Mouse (Mus musculus): ENCODE data around the gene Rinl.

The Rinl gene

DNA sequence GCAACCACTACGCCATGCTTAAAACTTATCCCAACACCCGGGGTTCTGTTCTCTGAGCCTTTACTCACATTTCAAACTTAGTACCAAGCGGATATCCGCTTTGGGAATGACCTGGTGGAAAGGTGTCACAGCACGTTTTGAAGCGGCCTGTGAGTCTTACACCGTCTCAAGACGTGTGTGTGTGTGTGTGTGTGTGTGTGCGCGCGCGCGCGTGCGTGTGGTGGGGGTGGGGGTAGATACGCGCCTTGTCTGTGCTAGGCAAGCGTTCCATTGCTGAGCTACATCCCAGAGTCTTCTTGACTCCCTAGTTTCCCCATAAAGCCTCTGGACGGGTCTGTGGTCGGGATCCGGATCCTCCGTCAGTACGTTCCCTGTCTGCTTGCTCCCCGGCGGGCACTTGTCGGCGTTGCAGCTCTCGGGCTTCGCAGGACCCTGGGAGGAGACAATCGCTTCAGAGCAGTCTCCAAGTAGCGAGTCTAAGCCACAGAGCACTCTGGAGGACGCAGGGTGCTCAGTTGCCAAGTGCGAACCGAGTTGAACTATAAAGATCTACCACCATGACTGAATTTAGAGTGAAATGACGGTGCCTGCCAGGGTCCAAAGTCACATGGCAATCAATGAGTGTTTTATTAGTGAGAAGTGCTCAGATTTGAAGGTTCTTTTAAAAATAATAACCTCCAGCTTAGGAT, 20.8 kb downstream of the Rinl start:
- DNase-seq (ENCODE audit: low spot score in 2 of 2), result peak in 1 of 2 experiments; percentile 44

DNA sequence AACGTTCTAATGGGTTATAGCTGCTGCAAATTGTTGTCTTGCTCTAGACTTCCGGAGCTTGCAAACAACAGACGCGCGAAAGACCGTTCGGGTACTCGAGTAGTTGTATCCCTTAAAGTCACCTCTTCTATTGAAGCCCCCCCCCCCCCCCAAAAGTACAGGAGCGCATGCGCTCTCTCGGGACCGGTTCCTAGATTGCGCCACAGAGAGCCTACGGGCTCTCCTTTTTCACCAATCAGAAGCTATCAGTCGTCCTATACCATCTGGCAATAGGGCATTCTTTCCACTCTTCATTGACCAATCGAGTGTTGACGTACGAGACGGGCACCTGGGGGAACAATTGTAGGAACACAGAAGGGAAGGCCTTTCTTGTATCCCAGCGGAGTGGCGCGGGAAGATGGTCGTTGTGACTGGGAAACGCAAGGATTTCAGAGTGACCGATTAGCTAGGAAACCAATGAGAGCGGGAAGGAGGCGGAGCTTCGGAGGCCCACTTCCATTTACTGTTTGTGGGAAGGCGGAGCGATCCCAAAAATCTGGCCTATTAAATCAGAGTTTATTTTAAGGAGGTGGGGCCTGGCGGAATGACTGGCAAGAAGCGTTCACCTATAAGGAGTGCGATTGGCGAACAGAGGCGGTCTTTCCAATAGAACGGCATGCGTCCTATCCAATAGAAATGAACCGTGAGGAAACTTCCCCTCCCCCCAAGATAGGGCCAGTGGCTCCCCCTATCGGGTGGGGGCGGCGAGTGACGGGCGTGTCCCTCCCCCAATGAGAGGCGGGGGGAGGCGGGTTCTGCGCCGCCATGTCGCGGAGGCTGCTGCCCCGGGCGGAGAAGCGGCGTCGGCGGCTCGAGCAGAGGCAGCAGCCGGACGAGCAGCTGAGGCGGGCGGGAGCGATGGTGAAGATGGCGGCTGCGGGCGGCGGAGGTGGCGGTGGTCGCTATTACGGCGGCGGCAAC, 21.6 kb downstream of the Rinl start:
- peak; percentile 96 for DNase-seq (ENCODE audit: low spot score in 2 of 2)

DNA sequence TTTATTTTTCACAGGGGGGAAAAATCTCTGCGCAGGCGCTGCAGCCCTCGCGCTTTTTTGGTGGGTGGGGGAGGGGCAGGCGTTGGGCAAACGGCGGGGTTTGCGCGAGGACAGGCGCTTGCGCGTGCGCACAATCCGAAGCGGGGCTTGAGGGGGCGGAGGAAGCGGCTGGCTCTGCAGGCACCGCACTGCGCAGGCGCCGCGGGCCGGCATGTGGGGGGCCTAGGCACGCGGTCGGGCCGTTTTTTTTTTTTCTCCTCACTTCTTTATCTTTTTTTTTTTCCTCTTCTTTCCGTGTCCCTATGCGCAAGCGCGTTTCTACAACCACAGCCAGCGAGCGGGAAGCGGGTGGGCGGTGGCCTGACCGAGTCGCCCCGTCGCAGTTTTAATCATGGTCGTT, 22.5 kb downstream of the Rinl start:
- peak; percentile 62 to 85 for DNase-seq (ENCODE audit: low spot score in 2 of 2)

DNA sequence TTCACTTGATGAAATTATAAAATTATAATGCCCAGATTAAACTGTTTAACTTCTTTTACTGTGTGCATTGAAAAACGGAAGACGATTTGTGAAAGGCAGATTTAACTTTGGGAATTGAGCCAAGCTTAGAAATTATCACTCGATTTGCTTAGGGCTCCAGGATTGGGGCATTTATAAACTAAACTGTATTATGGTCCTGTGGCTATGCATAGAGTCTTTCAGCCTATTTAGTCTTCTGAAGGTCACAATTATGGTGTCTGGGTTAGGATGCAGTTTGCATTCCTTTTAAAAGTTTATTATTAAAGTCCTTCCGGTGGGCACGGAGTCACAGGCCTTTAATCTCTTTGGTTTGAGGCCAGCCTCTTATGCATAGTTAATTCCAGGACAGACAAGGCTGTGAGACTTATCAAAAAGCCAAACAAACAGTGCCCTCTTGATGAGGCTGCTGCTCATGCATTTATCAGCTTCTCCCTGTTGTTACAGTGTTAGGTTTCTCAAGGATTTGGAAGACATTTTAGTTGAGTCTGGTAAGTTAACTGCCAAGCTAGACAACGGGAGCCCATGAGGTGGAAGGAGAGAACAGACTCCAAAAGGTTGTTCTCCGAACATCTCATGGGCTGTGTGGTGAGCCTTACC, 23.0 kb downstream of the Rinl start:
- DNase-seq (ENCODE audit: low spot score in 2 of 2), result no peak

DNA sequence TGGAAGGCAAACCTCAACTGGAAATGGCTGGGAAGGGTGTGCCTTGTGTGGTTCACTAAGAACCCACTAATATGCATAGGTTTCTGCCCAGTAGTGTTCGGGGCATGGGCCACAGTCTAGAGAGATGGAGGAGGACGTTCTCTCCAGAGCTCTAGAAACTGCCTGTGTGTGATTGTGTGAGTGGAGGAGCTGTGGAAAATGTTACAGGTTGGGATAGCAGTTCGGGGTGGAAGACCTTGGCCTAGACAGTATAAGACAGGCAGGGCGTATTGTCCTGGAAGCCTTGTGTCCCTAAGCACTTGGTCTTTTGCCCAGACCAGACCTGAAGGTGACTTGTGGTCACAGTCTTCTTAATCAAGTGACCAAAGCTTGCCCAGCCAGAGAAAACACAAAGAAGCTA, 23.7 kb downstream of the Rinl start:
- no peak for DNase-seq (ENCODE audit: low spot score in 2 of 2)

DNA sequence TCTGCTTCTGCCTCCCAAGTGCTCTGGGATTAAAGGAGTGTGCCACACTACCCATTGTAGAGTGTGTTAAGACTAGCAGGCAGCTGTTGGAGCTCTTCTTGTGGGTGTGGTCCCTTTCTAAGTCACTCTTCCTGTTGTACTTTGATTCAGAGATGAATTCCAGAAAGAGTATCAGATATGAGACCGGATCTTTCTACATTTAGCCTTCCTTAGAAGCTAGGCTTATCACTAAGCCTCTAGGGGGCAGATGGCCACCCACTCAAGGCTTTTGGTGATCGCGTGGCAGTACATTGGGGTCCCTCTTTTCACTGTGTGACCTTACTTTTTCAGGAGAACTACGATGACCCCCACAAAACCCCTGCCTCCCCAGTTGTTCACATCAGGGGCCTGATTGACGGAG, 24.2 kb downstream of the Rinl start:
- no peak for DNase-seq (ENCODE audit: low spot score in 2 of 2)

DNA sequence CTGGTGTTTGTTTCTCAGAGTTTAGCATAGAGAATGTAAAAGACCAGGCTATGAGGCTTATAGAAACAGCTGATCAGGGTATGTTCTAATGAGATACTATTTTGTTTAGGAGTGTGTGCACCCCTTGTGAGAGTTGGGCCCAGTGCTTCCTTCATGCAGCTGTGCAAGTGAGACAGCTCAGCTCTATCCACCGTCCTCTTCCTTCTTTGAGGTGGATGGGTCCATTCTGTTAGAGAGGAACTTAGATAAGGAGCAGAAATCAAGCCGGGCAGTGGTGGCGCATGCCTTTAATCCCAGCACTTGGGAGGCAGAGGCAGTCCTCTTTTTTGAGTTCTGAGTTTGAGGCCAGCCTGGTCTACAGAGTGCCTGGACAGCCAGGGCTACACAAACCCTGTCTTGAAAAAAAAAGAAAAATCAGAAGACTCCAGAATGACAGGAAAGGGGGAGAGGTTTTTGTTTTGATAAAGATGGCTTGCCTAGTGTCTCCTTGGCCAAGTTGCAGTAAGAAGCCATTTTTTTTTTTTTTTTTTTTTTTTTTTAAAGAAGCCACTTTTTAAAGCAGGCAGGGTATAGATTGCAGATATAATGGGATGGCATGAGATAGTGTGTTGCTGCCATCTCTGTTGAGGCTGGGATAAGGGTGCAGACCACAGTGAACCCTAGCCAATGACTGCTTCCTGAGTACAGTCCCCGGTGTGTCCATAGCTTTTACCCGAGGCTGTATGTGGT, 25.7 kb downstream of the Rinl start:
- no peak for DNase-seq (ENCODE audit: low spot score in 2 of 2)

DNA sequence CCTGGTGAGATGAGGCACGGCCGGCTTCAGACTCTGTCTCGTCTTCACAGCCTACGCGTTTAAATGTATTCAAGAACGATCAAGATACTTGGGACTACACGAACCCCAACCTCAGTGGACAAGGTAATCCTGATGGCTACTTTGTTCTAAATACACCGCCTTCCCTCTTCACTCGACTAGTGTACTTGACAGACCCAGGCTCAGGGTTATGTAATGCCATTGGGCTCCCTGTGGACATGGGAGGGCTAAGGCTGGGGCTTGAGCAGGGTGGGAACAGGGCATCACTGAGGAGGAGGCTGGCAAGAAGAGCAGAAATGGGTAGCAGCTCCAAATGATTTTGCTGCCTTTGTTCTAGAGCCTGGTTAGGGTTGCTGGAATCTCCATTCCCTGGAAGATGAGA, 26.5 kb downstream of the Rinl start:
- no peak for DNase-seq (ENCODE audit: low spot score in 2 of 2)

DNA sequence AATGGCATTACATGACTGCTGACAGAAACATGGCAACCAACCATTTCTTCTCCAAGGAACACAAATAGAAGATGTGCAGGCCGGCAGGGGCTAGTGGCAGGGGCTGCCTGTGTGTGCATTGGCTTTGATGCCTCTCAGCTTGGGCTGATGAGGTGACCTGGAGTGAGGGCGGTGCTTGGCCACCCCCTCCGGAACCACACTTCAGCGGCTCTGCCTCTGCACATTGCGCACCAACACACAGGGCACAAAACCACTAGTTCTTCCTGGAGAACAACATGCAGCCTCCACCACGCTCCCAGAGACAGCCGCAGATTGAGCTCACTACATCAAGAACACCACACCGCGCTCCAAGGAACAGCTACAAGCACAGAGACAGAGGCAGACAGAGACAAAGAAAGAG, 27.4 kb downstream of the Rinl start:
- no peak for DNase-seq (ENCODE audit: low spot score in 2 of 2)

DNA sequence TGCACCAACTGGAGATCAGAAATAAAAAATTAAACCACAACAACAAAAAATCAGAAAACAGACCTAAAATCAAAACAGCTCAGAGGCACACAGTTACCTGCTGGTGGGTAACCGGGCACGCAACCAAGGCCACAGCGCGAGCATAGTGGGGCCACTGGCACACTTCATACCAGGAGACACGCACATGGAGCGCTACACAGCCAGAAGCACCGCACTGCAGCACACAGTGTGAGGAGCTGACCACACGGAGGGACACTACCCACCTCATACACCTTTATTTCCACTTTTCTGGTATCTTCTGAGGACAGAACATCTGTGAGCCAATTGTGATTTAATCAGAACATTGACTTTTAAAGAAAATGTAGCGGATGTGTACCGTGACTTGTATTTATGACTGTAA, 28.2 kb downstream of the Rinl start:
- no peak for DNase-seq (ENCODE audit: low spot score in 2 of 2)

DNA sequence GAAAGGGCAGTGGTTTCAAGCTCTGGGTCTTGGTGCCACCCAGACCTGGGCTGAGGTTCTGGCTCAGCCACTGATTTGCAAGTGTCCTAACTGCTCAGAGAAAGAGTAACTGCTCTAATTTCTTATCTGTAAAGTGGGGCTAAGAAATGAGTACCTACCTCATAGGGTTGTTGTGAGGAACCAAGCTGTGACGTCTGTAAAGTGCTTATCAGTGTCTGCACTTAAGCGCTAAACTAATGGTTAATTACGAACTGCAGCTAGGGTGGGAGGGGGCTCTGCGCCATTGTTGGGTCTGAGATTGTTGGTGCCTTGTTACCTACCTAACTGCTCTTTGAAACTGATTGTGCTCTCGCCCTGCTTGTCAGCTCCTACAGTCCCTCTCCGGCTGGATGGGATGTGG, 28.8 kb downstream of the Rinl start:
- no peak for DNase-seq (ENCODE audit: low spot score in 2 of 2)

DNA sequence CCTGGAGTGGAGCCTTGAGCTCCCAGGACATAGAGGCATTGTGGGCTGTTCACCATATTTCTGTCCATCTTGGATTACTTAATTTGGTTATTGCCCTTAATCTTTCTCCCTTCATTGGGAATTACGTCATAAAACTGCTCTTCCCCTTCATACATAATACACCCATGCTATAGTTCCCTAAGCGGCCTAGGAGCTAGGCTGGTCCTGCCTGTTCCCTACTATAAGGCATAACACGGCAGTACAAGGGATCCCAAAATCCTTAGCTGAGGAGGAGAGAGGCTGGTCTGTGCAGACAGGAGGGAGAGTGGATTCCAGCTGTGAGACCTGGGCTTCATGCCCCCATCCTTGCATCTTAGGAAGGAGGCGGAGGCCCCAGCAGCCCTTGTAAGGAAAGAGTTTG, 29.2 kb downstream of the Rinl start:
- no peak for DNase-seq (ENCODE audit: low spot score in 2 of 2)

DNA sequence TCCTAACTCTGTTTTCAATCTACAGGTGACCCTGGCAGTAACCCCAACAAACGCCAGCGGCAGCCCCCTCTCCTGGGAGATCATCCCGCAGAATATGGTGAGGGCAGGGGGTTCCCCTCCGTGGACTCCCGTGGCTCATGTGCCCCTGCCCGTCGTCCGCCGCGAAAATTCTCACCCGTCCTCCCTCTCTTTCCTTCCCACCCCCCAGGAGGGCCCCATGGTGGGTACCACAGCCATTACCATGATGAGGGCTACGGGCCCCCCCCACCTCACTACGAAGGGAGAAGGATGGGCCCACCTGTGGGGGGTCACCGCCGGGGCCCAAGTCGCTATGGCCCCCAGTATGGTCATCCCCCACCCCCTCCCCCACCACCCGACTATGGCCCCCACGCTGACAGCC, 29.7 kb downstream of the Rinl start:
- DNase-seq (ENCODE audit: low spot score in 2 of 2), result no peak

DNA sequence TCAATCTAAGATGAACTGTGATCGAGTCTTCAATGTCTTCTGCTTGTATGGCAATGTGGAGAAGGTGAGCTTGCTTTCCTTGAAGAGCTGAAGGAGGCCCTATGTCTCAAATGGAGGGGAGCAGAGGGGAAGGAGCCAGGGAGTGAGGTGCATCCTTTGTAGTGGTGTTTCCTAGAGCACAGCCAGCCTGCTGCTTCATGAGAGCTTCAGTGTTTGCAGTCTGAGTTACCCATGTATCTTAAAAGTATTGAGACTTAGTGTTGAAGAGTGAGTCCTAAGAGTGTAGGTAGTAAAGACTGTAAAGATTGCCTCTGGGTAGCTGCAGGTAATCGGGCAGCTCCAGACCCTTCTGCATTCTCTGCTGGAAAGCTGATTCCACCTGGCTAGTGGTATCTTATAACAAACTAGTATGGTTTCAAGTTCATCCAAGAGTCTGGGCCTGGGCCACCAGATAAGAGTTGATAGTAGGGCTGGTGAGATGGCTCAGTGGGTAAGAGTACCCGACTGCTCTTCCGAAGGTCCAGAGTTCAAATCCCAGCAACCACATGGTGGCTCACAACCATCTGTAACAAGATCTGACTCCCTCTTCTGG, 30.2 kb downstream of the Rinl start:
- no peak for DNase-seq (ENCODE audit: low spot score in 2 of 2)

DNA sequence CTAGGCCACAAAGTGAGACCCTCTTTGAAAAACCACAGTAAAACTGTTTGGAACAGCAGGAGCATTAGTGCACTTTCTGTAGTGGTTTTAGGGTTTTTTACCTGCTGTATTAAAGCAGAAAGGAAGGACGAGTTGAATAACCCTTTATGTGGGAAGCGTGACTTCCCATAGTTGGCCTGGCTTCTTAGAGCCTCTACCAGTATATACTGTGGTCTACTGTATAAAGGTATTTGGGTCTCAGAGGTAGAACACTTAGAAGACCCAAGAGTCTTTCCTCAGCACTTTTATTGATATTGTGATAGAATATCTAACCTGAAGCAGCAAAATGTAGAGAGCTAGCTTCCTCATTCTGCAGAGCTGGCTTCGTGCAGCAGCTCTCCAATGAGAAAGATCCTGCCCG, 30.8 kb downstream of the Rinl start:
- DNase-seq (ENCODE audit: low spot score in 2 of 2), result no peak

DNA sequence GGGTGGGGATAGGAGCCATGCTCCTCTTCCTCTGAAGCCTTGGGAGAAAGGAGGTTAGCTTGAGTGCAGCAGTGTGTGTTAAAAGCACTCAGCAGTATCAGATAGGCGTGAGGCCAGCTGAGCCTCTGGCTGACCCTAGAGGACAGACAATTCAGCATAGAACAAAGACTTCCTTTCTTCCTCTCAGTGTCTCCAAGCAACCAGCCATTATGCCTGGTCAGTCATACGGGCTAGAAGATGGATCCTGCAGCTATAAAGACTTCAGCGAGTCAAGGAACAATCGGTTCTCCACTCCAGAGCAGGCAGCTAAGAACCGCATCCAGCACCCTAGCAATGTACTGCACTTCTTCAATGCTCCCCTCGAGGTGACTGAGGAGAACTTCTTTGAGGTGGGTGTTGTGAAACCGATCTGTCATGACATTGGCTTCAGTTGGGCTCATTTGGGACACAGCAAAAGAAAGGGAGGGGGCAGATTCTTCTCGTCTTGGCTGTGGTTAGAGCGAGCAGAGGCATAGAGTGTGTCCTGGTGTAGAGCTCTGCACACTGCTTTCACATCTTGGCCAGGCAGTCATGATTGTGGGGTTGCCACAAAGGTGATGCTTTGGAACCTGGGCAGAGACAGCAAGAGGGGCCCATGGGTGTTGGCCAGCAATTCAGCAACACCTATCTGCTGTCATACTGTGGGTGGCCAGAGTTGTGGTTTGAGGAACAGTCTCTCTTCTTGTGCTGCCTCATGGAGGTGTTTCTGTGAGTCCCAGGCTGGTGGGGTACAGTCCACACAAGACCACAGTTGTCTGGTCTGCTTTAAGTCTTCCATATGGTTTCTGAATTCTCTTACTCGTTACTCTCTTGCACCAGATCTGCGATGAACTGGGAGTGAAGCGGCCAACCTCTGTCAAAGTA, 31.8 kb downstream of the Rinl start:
- no peak for DNase-seq (ENCODE audit: low spot score in 2 of 2)

DNA sequence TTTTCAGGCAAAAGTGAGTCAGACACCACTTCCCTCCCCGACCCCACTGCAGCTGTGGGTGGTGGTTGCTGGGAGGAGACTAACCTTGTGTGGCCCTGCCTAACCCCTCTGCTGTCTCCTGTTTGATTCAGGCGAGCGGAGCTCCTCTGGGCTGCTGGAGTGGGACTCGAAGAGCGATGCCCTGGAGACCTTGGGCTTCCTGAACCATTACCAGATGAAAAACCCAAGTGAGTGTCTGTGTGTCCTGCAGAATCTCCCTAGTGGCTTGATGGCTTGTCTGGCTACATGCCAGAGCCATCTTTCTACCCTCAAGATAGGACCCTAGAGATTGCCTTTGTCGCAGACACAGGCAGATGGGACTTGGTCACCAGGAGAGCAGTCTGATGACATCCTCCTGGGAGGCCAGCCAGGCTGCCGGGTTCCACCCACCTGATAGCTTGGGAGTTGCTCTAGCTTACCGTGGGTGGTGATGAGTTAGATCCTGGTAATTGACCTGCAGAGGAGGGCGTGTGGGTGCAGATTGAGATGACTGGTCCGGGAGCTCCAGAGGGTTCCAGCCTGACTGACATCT, 32.6 kb downstream of the Rinl start:
- DNase-seq (ENCODE audit: low spot score in 2 of 2), result no peak

DNA sequence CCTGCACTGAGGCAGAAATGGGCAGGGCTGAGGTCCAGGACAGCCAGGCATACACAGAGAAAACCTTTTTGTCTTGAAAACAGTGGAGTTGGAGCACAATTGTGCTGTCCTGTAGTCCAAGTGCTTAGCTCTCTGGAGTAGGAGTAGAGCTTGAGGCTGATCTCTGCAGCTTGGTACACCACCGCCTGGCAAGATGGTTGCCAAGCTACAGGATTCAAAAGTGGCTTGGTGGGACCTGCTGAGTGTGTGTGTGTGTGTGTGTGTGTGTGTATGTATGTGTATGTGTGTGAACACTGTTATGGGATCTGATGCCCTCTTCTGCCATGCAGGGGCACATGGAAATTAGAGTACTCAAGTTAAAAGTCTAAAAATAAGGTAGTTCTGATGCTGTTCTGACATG, 33.8 kb downstream of the Rinl start:
- DNase-seq (ENCODE audit: low spot score in 2 of 2), result no peak

DNA sequence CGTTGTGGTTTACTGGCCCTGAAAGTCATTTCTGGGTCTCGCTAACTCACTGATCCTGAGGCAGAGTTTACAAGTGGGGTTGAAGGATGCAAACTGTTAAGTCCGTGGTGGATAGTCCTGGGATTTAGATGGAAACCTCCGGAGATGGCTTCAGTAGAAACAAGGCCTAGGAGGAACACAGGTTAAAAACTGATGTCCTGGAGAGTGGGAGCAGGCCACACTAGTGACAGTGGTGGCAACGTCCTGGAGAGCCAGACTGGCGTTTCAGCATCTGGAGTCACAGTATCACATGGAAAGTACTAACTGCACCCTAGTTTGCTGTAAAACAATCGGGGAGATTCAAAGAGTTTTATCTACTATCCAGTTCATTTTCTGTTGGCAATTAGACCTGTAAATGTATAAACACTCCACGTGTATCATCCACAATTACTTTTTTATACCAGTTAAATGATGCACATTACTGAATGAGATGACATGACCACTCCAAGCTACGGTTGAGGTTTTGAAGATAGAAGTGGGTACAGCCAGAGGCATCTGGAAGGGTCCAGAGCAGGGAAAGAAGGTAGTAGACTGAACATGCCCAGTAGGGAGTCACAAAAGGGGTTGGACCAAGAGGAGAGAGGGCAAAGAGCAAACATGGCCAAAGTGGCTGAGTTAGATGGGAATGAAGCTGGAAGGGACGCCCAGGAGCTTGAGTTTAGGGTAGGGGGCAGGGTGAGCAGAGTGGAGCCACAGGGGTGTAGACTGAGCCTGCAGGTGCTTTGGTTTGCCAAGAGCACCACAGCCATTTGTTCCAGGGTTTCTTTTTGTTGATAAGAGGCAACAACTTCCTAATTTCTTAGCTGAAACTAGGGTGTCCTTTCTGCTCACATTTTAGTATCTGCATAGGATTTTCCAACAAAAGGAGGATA, 34.5 kb downstream of the Rinl start:
- DNase-seq (ENCODE audit: low spot score in 2 of 2), result no peak
